Mouse (Mus musculus) heart, postnatal 0 days (tissue): ENCODE data around the gene Lrrc25. TPM values are rescaled to one million over a fixed set of nuclear protein-coding genes. Genes with fewer than 3 reads are reported as not detected.

Experiments
- ATAC-seq: fragments of 200-750 bp; cut with Nextera tagmentation; 2 replicates; pipeline ENCODE4 v1.8.0; 2017; ENCODE audit warnings: low read depth, moderate number of reproducible peaks, moderate library complexity; ENCODE audit not compliant: insufficient read depth
- DNase-seq: peaks from one replicate; pipeline ENCODE4 v3.0.0-alpha.2; 2016; ENCODE audit warnings: low spot score
- H3K27ac ChIP-seq: fragments of 300-500 bp; sonication (generic); 2 replicates; pipeline ENCODE4 v1.5.1; 2014; ENCODE audit warnings: low read depth, mild to moderate bottlenecking
- H3K27me3 ChIP-seq: fragments of 300-500 bp; sonication (generic); 2 replicates; pipeline ENCODE4 v1.6.1; 2014; ENCODE audit warnings: low read length, mixed read lengths; ENCODE audit not compliant: control insufficient read depth, insufficient read depth
- H3K36me3 ChIP-seq: fragments of 300-500 bp; sonication (generic); replicated peaks from 2 replicates; pipeline ENCODE4 v1.6.1; 2014; ENCODE audit warnings: low read length, mixed read lengths; ENCODE audit not compliant: control insufficient read depth, insufficient read depth
- H3K4me1 ChIP-seq: fragments of 300-500 bp; sonication (generic); 2 replicates; pipeline ENCODE4 v1.6.1; 2014; ENCODE audit warnings: antibody characterized with exemption; ENCODE audit not compliant: control insufficient read depth, insufficient read depth
- H3K4me2 ChIP-seq: fragments of 300-500 bp; sonication (generic); 2 replicates; pipeline ENCODE4 v1.6.1; 2014; ENCODE audit warnings: low read depth, mild to moderate bottlenecking, low read length, moderate library complexity
- H3K4me3 ChIP-seq: fragments of 300-500 bp; sonication (generic); 2 replicates; pipeline ENCODE4 v1.5.1; 2014; ENCODE audit warnings: low read depth, low read length
- H3K9ac ChIP-seq: fragments of 300-500 bp; sonication (generic); replicated peaks from 2 replicates; pipeline ENCODE4 v1.6.1; 2014; ENCODE audit warnings: low read depth, low read length, mixed read lengths
- H3K9me3 ChIP-seq: fragments of 300-500 bp; sonication (generic); replicated peaks from 2 replicates; pipeline ENCODE4 v1.6.1; 2016; ENCODE audit warnings: low read length; ENCODE audit not compliant: control insufficient read depth
- CTCF ChIP-seq: IDR thresholded peaks from 2 replicates; pipeline ENCODE4 v1.5.1; 2016; ENCODE audit warnings: antibody characterized with exemption, control low read depth, low read depth
- EP300 ChIP-seq: IDR thresholded peaks from 2 replicates; pipeline ENCODE4 v1.6.1; 2016; ENCODE audit warnings: antibody characterized with exemption, low read depth
- WGBS: fragments of 180-500 bp; shearing (Covaris S2); extraction: QIAGEN DNeasy Blood & Tissue Kit; methylation state at CpG from one replicate; pipeline ENCODE4 v1.1.7; 2014; 5-methylcytosine and 5-hydroxymethylcytosine counted together
- polyA plus RNA-seq: library from polyadenylated mRNA; unstranded; fragments of >200 nt; fragmentation: Nextera tagmentation; extraction: Ambion mirVana; gene quantifications from 2 replicates; pipeline ENCODE4 v1.2.1, GENCODE M21; 2015
- total RNA-seq: library from RNA; depleted of rRNA; stranded (reverse); fragments of >200 nt; gene quantifications from 2 replicates; pipeline ENCODE4 v1.2.3, GENCODE M21; 2014; ENCODE audit warnings: low replicate concordance

Gene Lrrc25
- total and polyA plus RNA-seq, 2 experiments from 2014 or later = 1.3 to 1.5 TPM

DNA sequence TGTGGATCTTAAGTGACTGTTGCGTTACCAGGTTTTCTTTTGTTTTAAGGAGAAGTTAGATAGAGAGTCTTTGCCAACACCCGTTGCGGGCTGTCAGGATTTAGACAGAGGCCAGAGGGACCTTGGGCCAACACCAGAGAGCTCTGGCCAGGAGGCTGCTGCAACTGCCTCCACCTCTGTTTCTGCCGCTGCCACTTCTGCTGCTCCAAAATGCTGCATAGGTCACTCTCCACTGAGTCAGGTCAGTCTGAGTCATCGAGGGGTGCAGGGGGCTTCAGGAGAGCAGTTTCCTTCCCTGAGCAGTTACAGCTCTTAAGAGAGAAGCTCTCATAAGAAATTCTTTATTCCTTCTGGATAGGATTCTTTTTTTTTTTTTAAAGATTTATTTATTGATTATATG, 11.1 kb downstream of the Lrrc25 start:
- TF ChIP-seq EP300 (no peak), CTCF (no peak)
- no peak for ATAC-seq
- peaks cover 14% of the 10 kb centered on the region for H3K4me1 ChIP-seq

GRCm38 (mm10) chr8:70628986-70629490, 13.1 kb downstream of the Lrrc25 start:
- Histone ChIP-seq H3K9ac (no peak overlapping the region), H3K4me2 (peak overlapping the region; percentile 62), H3K27me3 (no peaks in the 10 kb centered on the region), H3K4me3 (peak overlapping the region; percentile 46), H3K27ac (peak overlapping the region; percentile 63; the same call in 1 of the 2 replicates), H3K4me1 (peaks cover 25% of the 10 kb centered on the region), H3K36me3 (no peaks in the 10 kb centered on the region), H3K9me3 (no peaks in the 10 kb centered on the region)
- WGBS = 59% methylated on average over 7 of the region's 7 CpGs
- DNase-seq (no peak), ATAC-seq (no peak)
- no peak for TF ChIP-seq CTCF
- TF ChIP-seq EP300 = no peak

More for the DNA sequence above, 11.1 kb downstream of the Lrrc25 start:
- H3K27me3 ChIP-seq = no peaks in the 10 kb centered on the region
- no peak overlapping the region for H3K4me3 ChIP-seq
- no peak overlapping the region for H3K4me2 ChIP-seq
- H3K27ac ChIP-seq = no peak overlapping the region
- DNase-seq = no peak
- no peaks in the 10 kb centered on the region for H3K9me3 ChIP-seq
- 74% methylated on average over 5 of the region's 5 CpGs for WGBS
- no peak overlapping the region for H3K9ac ChIP-seq
- no peaks in the 10 kb centered on the region for H3K36me3 ChIP-seq

DNA sequence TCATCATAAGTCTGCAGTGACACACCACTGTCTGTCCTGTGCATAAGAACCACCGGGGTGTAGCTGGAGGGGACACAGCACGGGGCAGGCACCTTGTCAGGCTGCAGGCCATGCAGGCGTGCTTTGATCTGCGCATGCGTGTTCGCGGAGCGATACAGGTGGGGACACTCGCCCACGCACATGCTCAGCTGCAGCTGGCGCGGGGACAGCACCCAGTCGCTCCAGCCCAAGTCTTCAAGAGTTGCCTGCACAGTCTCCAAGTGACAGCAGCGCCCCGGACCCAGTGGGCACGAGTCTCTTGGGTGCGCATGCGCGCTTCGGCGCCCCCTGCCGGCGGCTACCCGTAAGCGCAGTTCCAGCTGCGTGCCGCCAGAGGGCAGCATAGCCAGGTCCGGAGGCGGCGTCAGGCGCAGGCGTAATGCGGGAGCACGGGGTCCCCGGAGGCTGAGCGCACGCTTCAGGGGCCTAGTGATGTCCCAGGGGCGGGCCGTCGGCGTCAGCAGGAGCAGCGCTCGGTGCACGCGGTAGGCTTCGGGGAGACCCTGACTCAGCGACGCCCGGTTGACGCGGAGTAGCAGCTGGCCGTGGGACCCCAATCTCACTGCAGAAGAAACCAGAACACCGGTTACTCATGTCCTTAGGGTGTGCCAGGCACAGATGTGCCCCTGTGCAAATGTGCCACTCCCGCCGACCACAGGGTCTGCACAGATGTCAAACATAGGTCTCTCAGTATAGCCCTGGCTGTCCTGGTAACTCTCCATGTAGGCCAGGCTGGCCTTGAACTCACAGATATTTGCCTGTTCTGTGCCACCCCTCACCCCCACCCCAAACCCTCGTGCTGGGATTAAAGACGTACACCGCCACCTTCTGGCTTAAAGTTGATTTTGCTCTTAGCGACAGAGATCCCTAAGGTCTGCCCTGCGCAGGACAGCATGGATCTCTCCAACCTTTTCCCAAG, 13.9 kb downstream of the Lrrc25 start:
- peak; percentile 81 for DNase-seq
- Histone ChIP-seq H3K4me1 (peaks cover 33% of the 10 kb centered on the region), H3K4me3 (peak overlapping the region; percentile 46), H3K9me3 (no peaks in the 10 kb centered on the region), H3K4me2 (peak overlapping the region; percentile 62), H3K36me3 (no peaks in the 10 kb centered on the region), H3K27ac (peak overlapping the region; percentile 63), H3K27me3 (no peaks in the 10 kb centered on the region), H3K9ac (peak overlapping the region; percentile 16; the same call in 1 of the 2 replicates)
- peak; percentile 82 for ATAC-seq
- TF ChIP-seq EP300 = peak; percentile 76
- peak; percentile 100 for TF ChIP-seq CTCF
- WGBS = 2% methylated on average over 60 of the region's 60 CpGs

GRCm38 (mm10) chr8:70630532-70631381, 14.8 kb downstream of the Lrrc25 start:
- TF ChIP-seq CTCF = no peak
- no peak for TF ChIP-seq EP300
- ATAC-seq (peak; percentile 19), DNase-seq (peak; percentile 45)
- WGBS = 15% methylated on average over 22 of the region's 22 CpGs
- Histone ChIP-seq H3K4me2 (peak overlapping the region; percentile 5), H3K9me3 (no peaks in the 10 kb centered on the region), H3K36me3 (no peaks in the 10 kb centered on the region), H3K4me1 (peaks cover 35% of the 10 kb centered on the region), H3K9ac (no peak overlapping the region; the same call in 1 of the 2 replicates), H3K4me3 (0 out of 2 replicates have a peak overlapping the region, but pooled peaks have one; percentile 3), H3K27me3 (no peaks in the 10 kb centered on the region), H3K27ac (peak overlapping the region; percentile 62; the same call in 1 of the 2 replicates)

DNA sequence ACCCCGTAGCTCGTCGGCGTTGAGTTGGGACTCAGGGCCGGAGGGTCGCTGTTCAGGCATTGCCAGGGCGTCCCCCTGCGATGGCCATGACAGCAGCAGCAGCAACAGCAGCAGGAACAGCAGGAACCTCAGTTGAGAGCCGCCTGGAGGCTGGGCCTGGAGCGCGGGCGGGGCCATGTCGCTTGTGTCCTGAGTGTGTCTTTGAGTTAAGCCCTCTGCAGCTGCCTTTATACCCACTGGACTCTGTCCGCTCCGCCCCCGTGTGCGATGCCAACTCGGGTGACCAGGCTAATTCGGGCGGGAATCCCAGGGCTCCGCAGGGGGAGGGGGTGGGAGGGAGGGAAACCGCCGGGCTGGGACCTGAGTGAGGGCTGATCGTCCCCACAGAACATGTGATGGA, 15.5 kb downstream of the Lrrc25 start:
- no peak overlapping the region for H3K9ac ChIP-seq
- no peak for TF ChIP-seq CTCF
- no peak for TF ChIP-seq EP300
- DNase-seq = peak; percentile 37
- H3K4me2 ChIP-seq = peak overlapping the region; percentile 32; the same call in 1 of the 2 replicates
- no peaks in the 10 kb centered on the region for H3K9me3 ChIP-seq
- no peaks in the 10 kb centered on the region for H3K36me3 ChIP-seq
- WGBS = 18% methylated on average over 24 of the region's 24 CpGs
- H3K4me1 ChIP-seq = peaks cover 35% of the 10 kb centered on the region
- H3K27ac ChIP-seq = peak overlapping the region; percentile 7; the same call in 1 of the 2 replicates
- 0 out of 2 replicates have a peak overlapping the region, but pooled peaks have one; percentile 3 for H3K4me3 ChIP-seq
- no peaks in the 10 kb centered on the region for H3K27me3 ChIP-seq
- ATAC-seq = peak; percentile 25
